Mouse (Mus musculus) spleen, postnatal 0 days (tissue): ENCODE data around the gene Cpxm2. TPM values are rescaled to one million over a fixed set of nuclear protein-coding genes. Genes with fewer than 3 reads are reported as not detected.

ENCODE experiments used
- polyA plus RNA-seq: library from polyadenylated mRNA; unstranded; fragments of >200 nt; fragmentation: Nextera tagmentation; extraction: Ambion mirVana; gene quantifications from 2 replicates; pipeline ENCODE4 v1.2.1, GENCODE M21; 2015

The Cpxm2 gene
- polyA plus RNA-seq, result 0.41 and 0.46 TPM in 2 replicates

GRCm38 (mm10) chr7:132154368-132154961, at the start of gene Cpxm2:
Gene Cpxm2 (minus strand): TSS chr7:132154739.

Other genes with a start within 250 kb of the Cpxm2 start
- gene Gpr26, start 188.3 kb downstream of the Cpxm2 start, polyA plus RNA-seq, result not detected in 2 replicates
- gene Chst15, start 162.5 kb upstream of the Cpxm2 start, polyA plus RNA-seq, result 18.8 and 21.3 TPM in 2 replicates